Mouse (Mus musculus) liver, adult 2 months (tissue): ENCODE measurements around the gene CK137956.

ENCODE experiments used
- CTCF ChIP-seq: fragments of 200-500 bp; IDR thresholded peaks from 2 replicates; pipeline ENCODE4 v1.5.1; 2011; ENCODE audit warnings: low read depth, low read length, control low read depth
- POLR2A ChIP-seq: fragments of 200-500 bp; IDR thresholded peaks from 2 replicates; pipeline ENCODE4 v1.6.1; 2011; ENCODE audit warnings: low read length, control low read depth; ENCODE audit not compliant: insufficient read depth; ENCODE audit errors: extremely low read depth

DNA sequence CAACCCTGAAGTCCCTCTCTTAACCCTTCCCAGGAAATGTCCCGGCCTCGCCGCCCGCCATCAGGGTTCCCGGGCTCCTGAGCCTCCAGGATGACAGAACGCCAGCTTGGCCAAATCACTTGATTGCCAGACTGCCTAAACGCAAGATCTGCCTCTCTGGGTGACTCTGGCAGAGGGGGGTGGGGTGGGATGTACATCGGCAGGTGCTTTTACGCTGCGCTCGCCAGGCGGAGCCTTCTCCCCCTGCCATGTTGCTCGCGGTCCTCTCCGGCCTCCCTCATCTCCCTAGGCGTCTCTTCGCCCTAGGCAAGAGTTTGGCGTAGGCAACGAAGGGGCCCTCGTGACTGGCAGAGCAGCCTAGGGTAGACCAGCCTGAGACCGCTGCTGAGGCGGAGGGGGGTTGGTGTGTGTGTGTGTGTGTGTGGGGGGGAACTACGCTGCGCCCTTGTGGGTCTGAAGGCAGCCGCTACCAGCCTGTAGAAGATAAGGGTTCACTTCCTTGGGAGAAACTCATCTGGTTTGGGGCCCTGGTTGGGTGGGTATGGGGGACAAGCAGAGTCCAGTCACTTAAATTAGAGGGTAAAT, 15.8 kb upstream of the CK137956 start:
- no peak for TF ChIP-seq POLR2A
- no peak for TF ChIP-seq CTCF
